Mouse (Mus musculus) kidney, adult 18-20 months (tissue): ENCODE measurements around the gene Ubxn10.

ENCODE experiments used
- DNase-seq: peaks from one replicate; pipeline ENCODE4 v3.0.0; 2021

Ubxn10 gene

DNA sequence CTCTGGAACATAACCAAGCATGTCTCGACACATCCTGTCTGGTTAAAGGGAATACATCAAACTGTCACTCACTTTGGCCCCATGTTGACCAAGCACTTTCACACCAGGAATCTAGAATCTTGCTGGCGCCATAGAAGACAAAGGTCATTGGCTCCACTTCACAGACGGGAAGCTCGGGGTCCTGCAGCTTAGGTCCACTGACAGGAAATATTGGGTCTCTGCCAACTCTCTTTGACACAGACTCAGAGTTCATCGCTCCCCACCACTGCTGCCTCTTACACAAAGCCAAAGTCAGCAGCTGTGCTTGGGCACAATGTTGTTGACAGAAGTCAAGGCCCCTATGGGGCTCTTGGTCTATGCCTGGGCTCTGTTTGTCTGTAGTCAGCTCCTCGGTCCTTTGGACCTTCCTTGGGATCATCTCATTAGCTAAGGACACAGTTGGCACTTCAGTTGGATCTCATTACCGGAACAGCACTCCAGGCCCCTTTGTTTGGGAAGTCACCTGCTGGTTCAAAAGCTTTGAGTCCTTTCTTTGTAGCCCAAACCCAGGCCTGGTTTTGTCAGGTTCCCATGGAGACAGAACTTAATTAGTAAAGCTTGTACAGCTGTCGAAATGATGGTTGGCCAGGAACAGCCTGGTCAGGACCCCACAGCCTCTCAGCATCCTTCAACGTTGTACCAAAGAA lies 7.8 kb downstream of the Ubxn10 start:
- peak; percentile 64 for DNase-seq

DNA sequence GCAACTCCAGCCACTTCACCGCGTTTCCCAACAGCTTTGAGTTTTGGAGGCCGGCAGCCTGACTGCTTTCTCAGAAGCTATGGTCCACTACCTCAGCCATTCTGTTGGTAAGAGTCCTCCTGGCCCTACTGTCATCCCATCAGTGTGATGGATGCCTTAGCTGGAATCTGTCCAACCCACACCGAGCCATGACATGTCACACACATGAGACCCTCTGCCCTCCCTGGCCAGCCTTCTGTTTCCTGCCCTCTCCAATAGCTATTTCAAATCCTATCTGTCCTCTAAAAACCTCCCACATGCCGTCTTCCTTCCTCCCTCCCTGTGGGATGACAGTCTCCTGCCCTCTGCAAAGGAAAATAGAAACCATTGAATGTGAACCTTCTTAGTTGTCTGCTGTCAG lies 11.2 kb downstream of the Ubxn10 start:
- DNase-seq, result peak; percentile 38

DNA sequence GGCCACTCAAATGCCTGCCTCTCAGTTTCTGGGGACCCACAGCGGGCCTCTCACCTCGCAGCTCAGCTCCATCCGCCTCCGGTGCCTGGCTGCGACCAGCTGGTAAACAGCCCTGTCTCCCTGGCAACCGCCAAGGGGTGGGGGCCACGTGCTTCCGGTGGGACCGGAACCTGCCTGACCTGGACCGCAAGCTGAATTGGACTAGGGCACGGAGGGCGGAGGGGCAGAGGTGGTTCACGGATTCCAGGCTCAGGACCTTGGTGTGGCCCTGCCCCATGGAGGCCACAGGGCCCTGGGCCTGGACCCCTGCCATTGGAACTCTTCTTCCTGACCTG lies 11.9 kb downstream of the Ubxn10 start:
- DNase-seq, result peak; percentile 88

DNA sequence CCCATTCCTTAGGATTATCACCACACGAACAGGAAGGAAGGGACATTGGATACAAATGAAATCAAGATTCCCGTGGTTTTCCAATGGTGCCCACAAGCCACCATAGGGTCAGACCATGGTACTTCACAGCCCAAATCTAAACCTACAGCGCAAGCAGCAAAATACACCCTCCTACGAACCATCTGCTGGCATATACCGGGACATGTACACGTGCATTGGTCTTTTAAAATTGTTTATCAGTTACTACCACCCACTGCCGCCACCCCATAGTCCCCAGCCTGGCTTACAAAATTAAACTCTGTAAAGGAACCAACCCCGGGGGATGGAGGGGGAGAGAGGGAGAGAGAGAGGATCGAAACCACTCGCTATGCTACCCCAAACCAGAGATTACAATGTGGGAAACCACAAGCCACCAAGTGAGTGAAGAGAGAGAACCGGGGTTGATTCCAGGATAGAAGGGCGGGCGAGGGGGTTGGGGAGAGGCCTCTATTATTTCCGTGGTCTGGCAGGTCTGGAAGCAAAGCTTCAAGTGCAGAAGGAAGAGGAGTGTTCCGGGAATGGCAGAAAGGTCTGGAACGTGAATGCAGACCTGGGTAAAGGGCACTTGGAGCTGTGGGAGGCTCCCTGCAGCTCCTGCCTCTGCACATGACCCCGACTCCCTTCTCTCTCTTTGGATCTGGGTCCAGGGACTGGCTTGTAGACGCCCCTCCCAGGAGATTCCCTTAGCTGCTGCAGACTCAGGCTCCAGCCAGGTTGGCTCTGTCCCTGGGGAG lies 12.4 kb downstream of the Ubxn10 start, which contains the start of gene Pla2g2c:
Gene Pla2g2c, plus strand, starts transcription at position 439 of the 773 bp plus-strand sequence.
- no peak for DNase-seq

DNA sequence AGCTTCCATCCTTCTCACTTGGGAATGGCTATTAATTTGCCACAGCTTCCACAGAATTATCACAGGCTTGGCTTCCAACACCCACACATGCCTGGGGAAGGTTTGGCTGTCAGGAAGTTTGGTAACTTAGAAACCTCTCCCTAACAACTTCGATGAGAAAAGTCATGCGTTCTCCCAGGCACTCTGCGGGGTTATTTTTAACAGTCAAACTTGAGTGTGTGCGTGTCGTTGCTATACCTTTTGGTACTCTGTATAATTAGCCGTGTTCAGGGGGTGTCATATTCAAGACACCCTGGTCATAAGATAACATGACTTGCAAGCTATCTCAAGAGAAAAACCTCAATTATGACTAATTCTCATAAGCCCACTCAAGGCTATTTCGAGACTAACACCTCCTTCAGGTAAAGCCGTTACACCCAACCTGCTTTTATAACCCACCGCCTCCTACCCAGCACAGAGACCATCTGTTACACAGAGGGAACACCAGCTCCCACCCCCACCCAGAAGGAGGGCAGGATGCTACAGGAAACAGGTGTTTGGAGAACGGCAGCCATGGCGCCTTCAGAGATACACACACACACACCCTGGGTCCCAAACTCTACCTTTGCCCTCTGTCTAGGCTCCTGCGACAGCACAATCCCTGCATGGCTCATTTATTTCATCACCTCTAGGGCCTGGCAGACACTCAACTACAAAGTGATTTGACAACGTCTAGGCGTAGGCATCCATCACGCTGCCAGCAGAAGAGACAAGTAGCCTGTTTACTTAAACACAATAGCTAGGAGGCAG lies 13.3 kb downstream of the Ubxn10 start:
- DNase-seq, result peak; percentile 64

DNA sequence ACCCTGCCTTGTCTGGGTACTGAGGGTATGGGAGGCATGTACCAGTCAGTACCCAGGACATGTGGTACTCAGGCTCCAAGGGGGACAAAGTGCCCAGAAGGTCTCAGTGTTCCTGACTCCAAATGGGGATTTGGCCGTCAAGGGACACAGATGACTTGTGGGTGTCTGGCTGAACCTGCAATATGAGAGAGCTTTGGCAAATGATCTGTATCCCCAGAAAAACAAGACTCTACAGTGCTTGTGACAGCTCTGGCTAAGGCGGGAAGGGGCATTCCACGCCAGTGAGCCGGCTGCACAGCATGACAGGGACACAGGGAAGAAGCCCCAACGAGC lies 17.7 kb downstream of the Ubxn10 start:
- no peak for DNase-seq

DNA sequence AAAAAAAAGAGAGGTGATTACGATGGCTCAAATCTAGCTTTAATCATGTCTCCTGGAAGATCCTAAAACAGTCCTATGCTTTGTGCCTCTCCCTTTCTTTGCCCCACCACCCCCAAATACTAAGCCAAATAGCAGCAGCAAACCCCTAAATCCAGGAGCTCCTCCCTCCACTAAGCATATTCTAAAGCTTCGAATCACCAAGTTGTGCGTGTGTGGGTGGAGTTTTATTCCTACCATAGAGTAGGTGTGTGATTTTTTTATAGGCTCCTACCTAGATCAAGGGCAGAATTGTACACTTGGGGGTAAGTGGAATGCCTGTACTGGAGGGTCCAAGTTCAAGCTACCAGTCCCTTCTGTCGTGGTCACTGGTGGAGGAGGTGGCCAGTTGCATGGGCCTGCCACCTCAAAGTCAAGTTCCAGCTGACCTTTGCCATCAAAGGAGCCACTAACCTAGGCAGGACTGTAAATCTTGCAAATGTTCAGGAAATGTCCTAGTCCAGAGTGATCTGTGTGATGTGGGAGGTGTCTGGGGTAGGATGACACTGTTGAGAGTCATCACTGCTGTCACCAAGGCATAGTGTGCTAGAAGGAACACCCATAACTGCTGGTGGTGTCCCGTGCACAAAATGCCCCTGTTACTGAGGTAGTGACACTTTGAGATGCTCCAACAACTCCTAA lies 18.2 kb downstream of the Ubxn10 start:
- DNase-seq, result no peak

DNA sequence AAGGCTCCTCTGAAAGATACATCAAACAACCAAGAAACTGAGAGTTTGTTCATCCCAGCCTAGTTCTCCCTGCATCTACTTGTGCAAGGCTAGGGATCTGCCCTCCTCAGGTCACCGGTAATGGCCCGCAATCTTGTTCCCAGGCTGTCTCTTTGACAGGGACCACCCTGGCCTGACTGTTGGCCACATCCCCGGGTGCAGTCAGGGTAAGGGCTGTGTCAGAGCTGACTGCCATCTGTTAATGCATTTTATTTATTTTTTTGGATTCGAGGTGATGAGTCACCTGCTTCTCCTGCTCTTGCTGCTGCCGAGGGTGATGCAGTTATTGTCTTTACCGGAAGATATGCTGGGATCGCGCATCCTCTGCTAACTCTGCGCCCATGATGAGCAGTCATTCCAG lies 20.3 kb downstream of the Ubxn10 start:
- DNase-seq, result no peak

DNA sequence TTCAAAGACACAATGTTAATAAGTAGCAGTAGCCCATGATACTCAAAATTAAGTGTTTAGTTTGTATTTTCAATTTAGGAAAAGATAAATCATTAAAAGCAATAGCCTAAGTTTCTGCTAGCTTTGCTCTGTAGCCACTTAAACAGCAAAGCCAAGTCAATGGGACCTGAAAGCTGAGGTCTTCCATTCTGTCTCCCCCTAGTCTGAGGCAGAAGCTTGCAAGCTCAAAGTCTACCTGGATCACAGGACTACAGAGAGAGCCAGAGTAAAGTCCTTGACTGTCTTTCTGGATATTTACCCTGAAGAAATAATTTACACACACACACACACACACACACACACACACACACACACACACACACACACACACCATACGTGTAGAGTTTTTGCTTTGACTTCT lies 22.8 kb downstream of the Ubxn10 start:
- DNase-seq, result no peak

DNA sequence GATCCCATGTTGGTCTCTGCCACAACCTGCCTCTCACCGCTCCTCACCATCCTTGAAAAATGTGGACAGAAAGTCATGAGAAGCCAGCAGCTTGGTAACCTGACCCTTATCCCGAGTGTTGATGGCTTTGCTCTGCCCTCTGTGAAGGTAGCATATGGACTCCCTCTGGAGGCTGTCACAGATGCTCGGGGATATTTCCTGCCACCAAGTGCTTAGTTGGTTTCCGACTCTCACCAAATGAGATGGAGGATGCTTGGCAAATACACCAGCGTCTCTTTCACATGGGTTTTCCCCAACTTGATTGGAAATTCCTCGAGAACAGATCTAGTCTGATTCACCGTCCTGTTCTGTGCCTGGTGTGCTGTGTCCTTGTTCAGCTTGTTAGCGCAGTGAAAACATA lies 24.3 kb downstream of the Ubxn10 start:
- no peak for DNase-seq

DNA sequence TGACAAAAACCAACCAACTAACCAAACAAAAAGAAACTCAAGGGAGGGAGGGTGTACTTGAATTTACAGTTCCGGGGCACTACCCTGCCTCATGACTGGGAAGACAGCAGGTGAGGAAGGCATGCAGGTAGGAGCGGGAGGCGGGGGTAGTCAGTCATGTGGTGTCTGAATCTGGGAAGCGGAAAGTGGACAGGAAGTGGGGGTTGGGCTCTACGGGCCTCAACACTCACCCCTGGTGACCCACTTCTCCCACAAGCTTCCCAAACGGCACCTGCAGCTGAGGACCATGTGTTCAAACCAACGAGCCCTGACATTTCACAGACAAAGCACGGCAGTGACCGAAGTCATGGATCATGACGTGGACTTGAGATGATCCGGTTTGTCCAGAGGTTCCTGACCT lies 24.9 kb downstream of the Ubxn10 start:
- no peak for DNase-seq

DNA sequence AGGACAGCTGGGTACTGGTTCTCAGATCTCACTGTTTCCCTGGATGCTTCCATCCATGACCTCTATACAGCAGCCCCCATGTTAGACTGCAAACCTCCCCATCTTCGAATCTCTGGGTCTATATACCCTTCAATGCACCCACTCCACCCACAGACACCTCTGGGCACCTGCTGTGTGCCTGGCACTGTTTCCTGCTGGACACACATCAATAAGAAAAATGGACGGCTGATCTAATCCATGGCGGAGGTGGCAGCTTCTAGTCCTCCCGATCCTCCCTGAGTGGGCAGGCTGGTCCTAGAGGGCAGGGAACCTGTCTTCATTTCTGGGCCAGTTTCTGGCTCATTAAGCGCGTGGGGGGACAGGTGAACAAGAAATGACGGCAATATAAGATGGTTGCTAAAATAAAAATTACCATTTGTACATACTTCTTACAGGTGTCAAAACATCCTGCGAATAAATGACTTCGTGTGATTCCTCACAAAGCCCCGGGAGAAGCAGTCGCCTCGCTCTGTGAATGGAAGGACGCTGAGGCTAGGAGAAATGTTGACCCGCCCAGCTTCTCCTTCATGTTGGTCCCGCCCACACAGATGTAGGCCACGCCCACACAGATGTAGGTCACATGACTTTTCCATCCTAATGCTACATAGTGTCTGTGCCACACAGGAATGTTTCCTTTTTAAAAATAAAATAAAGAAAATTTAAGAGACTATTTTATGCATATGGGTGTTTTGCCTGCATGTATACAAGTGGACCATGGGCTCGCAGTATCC lies 25.7 kb downstream of the Ubxn10 start:
- no peak for DNase-seq

DNA sequence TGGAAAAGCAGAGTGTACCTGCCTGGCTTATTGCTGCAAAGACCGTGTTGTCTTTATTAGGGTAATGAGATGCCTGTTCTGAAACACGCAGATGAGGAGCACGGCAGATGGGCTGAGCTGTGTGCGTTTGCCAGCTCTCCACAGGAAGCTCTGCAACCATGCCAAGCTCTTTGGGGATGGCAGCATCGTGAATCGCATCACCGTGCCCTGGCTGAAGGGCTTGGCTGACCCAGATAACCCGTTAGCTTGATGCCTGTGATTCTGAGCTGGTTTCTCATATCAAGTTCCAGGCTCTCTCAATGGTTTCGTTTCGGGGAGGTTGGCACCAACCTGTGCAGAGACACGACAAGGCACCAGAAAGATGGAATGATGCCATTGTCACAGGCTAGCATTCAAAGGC lies 26.3 kb downstream of the Ubxn10 start:
- DNase-seq, result no peak

DNA sequence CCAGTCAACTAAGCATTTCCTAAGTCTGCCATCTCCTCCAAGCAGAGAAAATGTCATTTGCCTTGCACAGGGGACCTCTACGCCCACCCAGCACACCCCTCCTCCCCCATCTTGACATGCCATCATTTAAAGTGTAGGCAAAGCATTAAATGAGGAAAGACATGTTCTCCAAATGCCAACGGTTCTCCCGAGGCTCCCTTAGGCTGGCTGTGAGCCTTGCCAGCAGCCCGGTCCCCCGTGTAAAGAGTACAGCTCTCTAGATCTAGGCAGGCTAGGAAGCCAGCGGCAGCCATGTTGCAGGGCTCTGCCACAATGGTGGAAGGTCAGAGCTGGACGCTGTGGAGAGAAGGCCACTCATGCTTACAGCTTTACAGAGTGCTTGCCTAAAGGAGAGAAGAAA lies 27.0 kb downstream of the Ubxn10 start:
- DNase-seq, result no peak

DNA sequence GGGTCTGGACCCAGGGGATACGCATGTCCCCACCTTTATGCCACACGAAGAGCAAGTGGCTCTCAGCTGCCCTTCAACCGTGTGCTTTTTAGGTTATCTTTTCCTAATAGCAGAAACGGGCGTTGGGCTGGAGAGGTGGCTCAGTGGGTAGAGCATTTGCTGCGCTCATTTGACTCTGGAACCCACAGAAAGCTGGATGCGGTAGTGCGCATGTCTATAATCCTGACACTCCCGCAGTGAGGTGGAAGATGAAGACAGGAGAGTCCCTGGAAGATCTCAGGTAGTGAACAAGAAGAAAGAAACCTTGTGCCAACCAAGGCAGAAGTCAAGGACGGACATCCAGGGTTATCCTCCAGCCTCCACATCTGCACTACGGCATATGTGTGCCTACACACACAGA lies 27.7 kb downstream of the Ubxn10 start:
- DNase-seq, result no peak

DNA sequence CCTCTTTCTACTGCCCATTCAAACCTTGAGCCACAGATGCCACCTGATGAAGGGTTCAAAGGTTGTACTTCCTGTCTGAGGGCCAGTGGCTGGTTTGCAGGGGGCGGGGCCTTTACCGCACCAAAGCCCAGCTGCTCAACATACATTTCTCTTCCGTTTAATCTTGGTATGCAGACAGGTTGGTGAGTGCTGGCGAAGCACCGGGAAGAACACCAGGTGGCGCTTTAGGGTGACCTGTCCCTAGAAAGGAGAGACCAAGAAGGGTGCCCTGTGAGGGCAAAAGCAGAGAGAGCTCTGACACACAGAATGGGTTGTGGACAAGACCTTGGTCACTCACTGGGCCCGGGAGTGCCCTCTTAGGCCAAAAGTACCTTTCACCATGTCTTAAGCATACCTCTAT lies 28.3 kb downstream of the Ubxn10 start:
- DNase-seq, result peak; percentile 80

DNA sequence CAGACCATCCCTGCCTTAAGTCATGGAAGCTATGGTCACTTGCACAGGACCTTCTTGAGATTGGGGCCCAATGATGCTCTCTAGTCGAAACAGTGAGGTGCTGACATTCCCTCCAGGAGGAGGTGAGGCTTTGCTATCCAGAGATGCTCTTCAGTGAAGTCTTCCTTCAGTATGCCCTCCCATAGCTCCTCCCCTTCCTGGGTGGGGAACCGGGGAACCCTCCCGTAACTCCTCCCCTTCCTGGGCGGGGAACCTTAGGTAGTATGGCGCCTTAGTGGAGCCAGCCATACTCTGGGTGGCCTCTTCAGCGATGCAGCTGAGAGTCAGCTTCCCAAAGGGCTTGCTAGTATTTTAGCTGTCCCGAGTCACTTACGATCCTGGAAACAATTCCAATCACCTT lies 30.3 kb downstream of the Ubxn10 start:
- no peak for DNase-seq

DNA sequence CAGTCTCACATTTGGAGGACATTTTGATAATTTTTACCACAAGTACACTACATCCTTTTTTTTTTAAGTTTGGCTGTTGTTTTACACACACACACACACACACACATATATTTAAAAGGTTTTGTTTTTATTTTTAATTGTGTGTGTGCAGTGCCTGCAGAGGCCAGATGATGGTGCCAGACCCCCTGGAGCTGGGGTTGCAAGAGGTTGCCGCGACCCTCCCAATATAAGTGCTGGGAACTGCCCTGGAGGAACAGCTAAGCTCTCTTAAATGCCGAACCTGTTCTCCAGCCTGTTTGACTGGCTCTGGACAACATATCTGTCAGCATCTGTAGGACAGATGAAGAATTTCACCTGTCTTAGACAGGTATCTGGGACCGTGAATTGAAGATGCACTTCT lies 32.8 kb downstream of the Ubxn10 start:
- DNase-seq, result no peak

DNA sequence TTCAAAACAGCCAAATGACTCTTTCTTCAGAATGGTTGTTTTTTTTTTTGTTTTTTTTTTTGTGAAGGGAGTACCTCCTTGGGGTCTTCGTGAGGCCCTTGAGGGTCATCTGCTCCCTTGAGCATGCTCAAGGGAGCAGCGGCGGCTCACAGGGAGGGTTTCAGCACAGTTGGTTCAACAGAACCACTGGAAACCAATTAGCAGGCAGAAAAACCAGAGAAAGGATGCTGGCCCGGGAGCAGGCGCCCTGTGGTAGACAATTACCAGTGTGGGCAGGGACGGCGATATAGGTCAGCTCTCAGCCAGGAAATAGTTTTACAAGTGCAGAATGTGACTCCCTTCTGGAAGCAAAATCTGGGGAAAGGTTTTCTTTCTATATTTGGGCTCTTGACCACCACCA lies 33.4 kb downstream of the Ubxn10 start:
- DNase-seq, result no peak

DNA sequence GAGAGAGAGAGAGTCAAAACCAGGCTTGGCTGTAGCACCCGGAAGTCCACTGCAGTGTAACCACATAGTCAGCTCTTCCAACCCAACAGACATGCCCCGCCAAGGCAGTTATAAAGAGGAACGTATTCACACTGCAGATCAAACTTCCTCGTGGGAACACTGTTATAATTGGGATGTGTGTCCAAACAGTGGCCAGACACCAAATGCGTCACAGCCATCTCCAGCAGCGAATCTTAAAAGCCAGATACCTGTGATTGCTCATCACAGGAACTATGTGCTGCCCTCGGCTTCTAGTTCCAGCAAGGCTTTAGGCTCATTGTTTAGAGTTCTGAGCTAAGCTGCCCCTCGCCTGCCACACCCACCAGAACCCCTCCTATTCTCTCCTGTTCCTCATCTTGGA lies 34.4 kb downstream of the Ubxn10 start:
- DNase-seq, result no peak

DNA sequence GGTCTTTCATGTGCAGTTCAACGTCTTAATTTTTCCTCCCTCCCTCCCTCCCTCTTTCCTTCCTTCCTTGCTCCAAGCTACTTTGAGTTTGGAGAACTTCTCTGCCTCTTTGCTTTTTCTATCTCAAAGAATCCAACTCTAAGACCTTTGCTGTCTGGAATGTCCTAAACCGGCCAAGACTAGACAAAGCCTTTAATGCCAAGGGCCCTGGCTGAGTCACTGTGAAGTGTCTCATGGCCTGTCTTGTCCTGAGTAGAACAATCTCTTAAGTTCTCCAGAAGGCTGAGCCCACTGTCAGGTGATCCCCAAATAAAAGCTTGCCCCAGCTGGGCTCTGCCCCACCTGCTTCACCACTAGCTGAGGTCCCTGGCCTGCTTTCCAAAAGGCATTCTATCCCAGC lies 34.9 kb downstream of the Ubxn10 start:
- DNase-seq, result no peak

DNA sequence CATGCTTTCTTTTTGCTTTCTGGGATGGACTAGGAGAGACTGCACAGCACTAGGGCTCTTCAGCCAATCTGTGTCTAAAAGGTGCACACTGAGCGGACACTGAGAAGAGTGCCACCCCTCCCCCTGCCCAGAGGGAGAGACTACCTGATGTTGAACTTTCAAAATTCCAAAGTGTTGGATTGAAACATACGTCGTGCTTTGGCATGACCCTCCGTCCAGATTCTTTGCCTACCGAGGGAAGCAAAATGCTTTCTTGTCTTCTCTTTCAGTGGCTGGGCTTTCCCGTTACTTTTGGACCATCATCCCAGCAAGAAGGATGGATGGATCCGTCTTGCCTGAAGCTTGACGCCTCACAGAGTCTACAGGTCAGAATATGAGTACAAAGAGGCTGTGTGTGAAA lies 35.9 kb downstream of the Ubxn10 start:
- DNase-seq, result no peak
